1 mouse cellular context compared by ENCODE assay signal in the genomic region with DNA sequence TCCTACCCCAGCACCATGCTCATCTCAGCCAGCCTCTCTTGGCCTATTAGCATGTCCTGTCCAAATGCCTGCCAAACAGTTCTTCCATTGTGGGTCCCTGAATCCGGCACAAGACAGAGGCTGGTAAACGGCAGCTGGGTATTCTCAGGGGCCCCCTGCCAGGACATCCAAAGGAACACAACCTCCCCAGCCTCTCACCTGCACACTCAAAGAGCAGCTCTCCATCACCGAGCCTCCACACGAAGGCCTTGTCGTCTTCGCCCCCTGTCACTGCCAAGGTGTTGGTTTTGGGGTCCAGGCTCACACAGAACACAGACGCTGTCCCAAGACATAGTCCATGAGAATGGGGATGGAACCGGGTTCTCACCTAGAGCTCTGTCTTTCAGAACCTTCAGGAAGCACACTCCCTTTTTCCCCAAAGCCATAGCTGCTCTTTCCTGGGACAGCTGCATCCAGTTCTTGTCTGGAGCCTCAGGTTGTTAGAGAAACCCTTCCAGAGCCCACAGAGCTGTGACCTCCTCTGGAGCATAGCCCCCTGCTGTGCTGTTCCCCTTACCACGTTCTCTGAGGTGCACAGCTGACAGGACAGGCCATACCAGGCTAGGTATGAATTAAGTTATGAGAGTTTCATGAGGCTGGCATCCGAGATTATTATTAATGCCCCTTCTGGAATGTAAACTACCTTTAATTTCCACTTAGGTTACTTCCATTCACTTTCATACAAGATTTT.
TF ChIP-seq lines count a peak whose summit lies in the region.

No protein-coding gene starts in this region.

TF ChIP-seq in myocyte, 11 proteins besides CTCF, POLR2A, EP300 and RAD21:
- TF ChIP-seq TCF12 (IDR thresholded peaks at IDR 0.05; ENCODE audit: insufficient read depth, poor library complexity, severe bottlenecking) (no peak), REST (IDR thresholded peaks at IDR 0.05; ENCODE audit: insufficient read depth, insufficient read length) (no peak), USF1 (IDR thresholded peaks at IDR 0.05; ENCODE audit: low read depth) (no peak), SRF (IDR thresholded peaks at IDR 0.05; ENCODE audit: control insufficient read depth, insufficient read length, low read depth) (no peak), CEBPB (IDR thresholded peaks at IDR 0.05; ENCODE audit: insufficient read depth, poor library complexity, severe bottlenecking) (no peak), TCF3 (IDR thresholded peaks at IDR 0.05; ENCODE audit: insufficient read length, low read depth) (no peak), MYOD1 (IDR thresholded peaks at IDR 0.05; ENCODE audit: control insufficient read depth in 1 of 3, insufficient read length in 2 of 3, low read depth in 2 of 3) (no peak), POLR2AphosphoS2 (IDR thresholded peaks at IDR 0.05; ENCODE audit: insufficient read length, low read depth) (no peak), E2F4 (IDR thresholded peaks at IDR 0.05; ENCODE audit: insufficient read depth) (no peak), MYOG (IDR thresholded peaks at IDR 0.05; ENCODE audit: control insufficient read depth in 1 of 3, insufficient read depth in 1 of 3, insufficient read length in 2 of 3, low read depth in 2 of 3) (no peak), MAX (IDR thresholded peaks at IDR 0.05; ENCODE audit: low read depth) (no peak)
